Mouse (Mus musculus) retina, postnatal 7 days (tissue): ENCODE measurements at regions not wholly inside any gene's neighbourhood (a gene's known extent, or its start where the extent isn't known, plus 50 kb on each side); places are given as distances from the start of the nearest gene placed in this dataset.

Experiments
- DNase-seq: peaks from one replicate; pipeline ENCODE4 v3.0.0-alpha.2; 2012; ENCODE audit warnings: low read depth, low spot score

GRCm38 (mm10) chr9:93969691-93970284 lies 568.1 kb downstream of the 1190002N15Rik start:
- no peak for DNase-seq

- no peak for DNase-seq
These were observed 568.8 kb downstream of the 1190002N15Rik start for GRCm38 (mm10) chr9:93969118-93969517.

GRCm38 (mm10) chr9:93955235-93956040 lies 582.4 kb downstream of the 1190002N15Rik start:
- DNase-seq = no peak

GRCm38 (mm10) chr9:93948671-93949070 lies 589.2 kb downstream of the 1190002N15Rik start:
- DNase-seq = no peak

GRCm38 (mm10) chr9:93947053-93947452 lies 590.8 kb downstream of the 1190002N15Rik start:
- DNase-seq = no peak

- no peak for DNase-seq
These were observed 597.7 kb downstream of the 1190002N15Rik start for GRCm38 (mm10) chr9:93940193-93940592.

- no peak for DNase-seq
These were observed 607.2 kb downstream of the 1190002N15Rik start for GRCm38 (mm10) chr9:93930684-93931083.

- DNase-seq = no peak
These were observed 648.6 kb downstream of the 1190002N15Rik start for GRCm38 (mm10) chr9:93889256-93889655.

GRCm38 (mm10) chr9:93880112-93880511 lies 657.8 kb downstream of the 1190002N15Rik start:
- DNase-seq = no peak

- DNase-seq = no peak
These were observed 658.3 kb downstream of the 1190002N15Rik start for GRCm38 (mm10) chr9:93879572-93879971.

- DNase-seq = no peak
These were observed 667.1 kb downstream of the 1190002N15Rik start for GRCm38 (mm10) chr9:93870778-93871177.

GRCm38 (mm10) chr9:93857937-93858336 lies 679.9 kb downstream of the 1190002N15Rik start:
- DNase-seq = no peak

GRCm38 (mm10) chr9:93846411-93846810 lies 691.5 kb downstream of the 1190002N15Rik start:
- DNase-seq = no peak

- DNase-seq = no peak
These were observed 694.0 kb downstream of the 1190002N15Rik start for GRCm38 (mm10) chr9:93843869-93844268.
